Mouse (Mus musculus) forebrain, embryonic 11.5 days (tissue): ENCODE data around the gene Tifa. TPM values are rescaled to one million over a fixed set of nuclear protein-coding genes. Genes with fewer than 3 reads are reported as not detected.
A peak's percentile ranks its signal among the peaks of the same experiment; 100 is the strongest.

Source experiments
- ATAC-seq: fragments of 200-750 bp; cut with Nextera tagmentation; replicated peaks from 2 replicates; pipeline ENCODE4 v1.8.0; 2017; ENCODE audit warnings: moderate TSS enrichment; ENCODE audit not compliant: low FRiP score
- DNase-seq: peaks from one replicate; pipeline ENCODE4 v3.0.0-alpha.2; 2017; ENCODE audit warnings: low spot score
- H3K27ac ChIP-seq: fragments of 300-500 bp; sonication (generic); 2 replicates; pipeline ENCODE4 v1.5.1; 2014; ENCODE audit warnings: low read depth, low read length
- H3K27me3 ChIP-seq: fragments of 300-500 bp; sonication (generic); 2 replicates; pipeline ENCODE4 v1.6.1; 2014; ENCODE audit warnings: mild to moderate bottlenecking, low read length, mixed read lengths; ENCODE audit not compliant: control insufficient read depth, insufficient read depth
- H3K36me3 ChIP-seq: fragments of 300-500 bp; sonication (generic); 2 replicates; pipeline ENCODE4 v1.6.1; 2014; ENCODE audit warnings: mild to moderate bottlenecking, low read length, moderate library complexity, mixed read lengths; ENCODE audit not compliant: control insufficient read depth, insufficient read depth
- H3K4me1 ChIP-seq: fragments of 300-500 bp; sonication (generic); replicated peaks from 2 replicates; pipeline ENCODE4 v1.6.1; 2014; ENCODE audit warnings: low read length, mixed read lengths; ENCODE audit not compliant: control insufficient read depth, insufficient read depth
- H3K4me2 ChIP-seq: fragments of 300-500 bp; sonication (generic); 2 replicates; pipeline ENCODE4 v1.6.1; 2014; ENCODE audit warnings: low read depth, mild to moderate bottlenecking, low read length, moderate library complexity, mixed read lengths; ENCODE audit not compliant: severe bottlenecking
- H3K4me3 ChIP-seq: fragments of 300-500 bp; sonication (generic); 2 replicates; pipeline ENCODE4 v1.5.1; 2014; ENCODE audit warnings: low read depth, low read length
- H3K9ac ChIP-seq: fragments of 300-500 bp; sonication (generic); 2 replicates; pipeline ENCODE4 v1.6.1; 2014; ENCODE audit warnings: low read length
- H3K9me3 ChIP-seq: fragments of 300-500 bp; sonication (generic); 2 replicates; pipeline ENCODE4 v1.6.1; 2016; ENCODE audit warnings: low read length, mixed read lengths; ENCODE audit not compliant: control insufficient read depth
- WGBS: fragments of 180-500 bp; shearing (Covaris S2); extraction: QIAGEN DNeasy Blood & Tissue Kit; methylation state at CpG from one replicate; pipeline ENCODE4 v1.1.7; 2014; 5-methylcytosine and 5-hydroxymethylcytosine counted together
- polyA plus RNA-seq: library from polyadenylated mRNA; unstranded; fragments of >200 nt; fragmentation: Nextera tagmentation; extraction: Ambion mirVana; gene quantifications from 2 replicates; pipeline ENCODE4 v1.2.1, GENCODE M21; 2014

The Tifa gene
- polyA plus RNA-seq, 1 experiment from 2014 or later, result 3.2 TPM

- H3K4me3 ChIP-seq, result peak overlapping the region; percentile 91
- peak overlapping the region; percentile 73 for H3K4me2 ChIP-seq
- peak overlapping the region; percentile 89 for H3K9ac ChIP-seq
- H3K36me3 ChIP-seq, result no peaks in the 10 kb centered on the region
- DNase-seq (no peak), ATAC-seq (no peak; the same call in 1 of the 2 replicates)
- H3K4me1 ChIP-seq, result peaks cover 5% of the 10 kb centered on the region; the same call in 1 of the 2 replicates
- no peaks in the 10 kb centered on the region for H3K9me3 ChIP-seq
- WGBS, result 0% methylated on average over 17 of the region's 17 CpGs
- peak overlapping the region; percentile 74 for H3K27ac ChIP-seq
- no peaks in the 10 kb centered on the region for H3K27me3 ChIP-seq
These were observed 47.2 kb downstream of the Tifa start for GRCm38 (mm10) chr3:127836798-127837153.

DNA sequence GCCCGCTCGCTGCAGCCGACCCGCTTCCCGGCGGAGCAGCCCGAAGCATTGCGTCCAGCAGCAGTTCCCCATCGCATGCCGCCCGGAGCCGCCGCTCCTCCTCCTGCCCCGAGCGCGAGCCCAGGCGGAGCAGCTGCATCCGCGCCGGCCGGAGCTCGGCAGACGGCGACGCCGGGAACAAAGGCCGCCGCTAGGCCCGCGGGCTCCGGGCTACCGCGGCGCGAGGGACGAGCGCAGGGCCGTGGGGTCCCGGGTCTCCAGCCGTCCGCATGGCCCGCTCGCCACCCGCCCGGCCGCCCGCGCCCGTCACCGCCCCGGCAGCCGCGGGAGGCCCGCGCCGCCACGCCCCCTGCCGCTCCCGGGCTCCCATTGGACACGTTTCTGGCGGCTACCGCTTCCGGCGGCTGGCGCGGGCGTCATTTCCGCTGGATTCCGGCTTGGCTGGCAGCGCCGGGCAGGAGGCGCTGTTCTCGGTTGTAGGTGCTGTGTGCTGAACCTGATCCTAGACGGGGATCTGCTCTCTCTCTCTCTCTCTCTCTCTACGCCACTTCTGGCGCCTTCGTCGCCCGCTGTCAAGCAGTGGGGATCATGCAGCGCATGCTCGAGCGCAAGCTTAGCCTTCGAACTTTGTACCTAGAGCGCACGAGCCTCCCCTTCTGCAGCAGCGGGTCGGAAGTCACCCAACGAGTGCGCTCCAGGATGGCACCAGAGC, 47.7 kb downstream of the Tifa start, which contains the start of gene Ap1ar:
Gene Ap1ar (minus strand): TSS at position 370 of the 712 bp plus-strand sequence.
- peak within 1 kb of the TSS; percentile 91 for H3K4me3 ChIP-seq
- H3K9me3 ChIP-seq, result no peaks in the 10 kb centered on the region
- peak; percentile 97 for ATAC-seq
- H3K36me3 ChIP-seq, result no peaks in the 10 kb centered on the region
- peak; percentile 98 for DNase-seq
- H3K27me3 ChIP-seq, result no peaks in the 10 kb centered on the region
- H3K27ac ChIP-seq, result peak within 1 kb of the TSS; percentile 74
- H3K9ac ChIP-seq, result peak within 1 kb of the TSS; percentile 89
- peak within 1 kb of the TSS; percentile 73 for H3K4me2 ChIP-seq
- H3K4me1 ChIP-seq, result peaks cover 5% of the 10 kb centered on the region; the same call in 1 of the 2 replicates
- WGBS, result under 1% methylated on average over 81 of the region's 89 CpGs

GRCm38 (mm10) chr3:127837972-127838644, 48.5 kb downstream of the Tifa start:
- no peaks in the 10 kb centered on the region for H3K9me3 ChIP-seq
- H3K4me1 ChIP-seq, result peaks cover 5% of the 10 kb centered on the region; the same call in 1 of the 2 replicates
- H3K9ac ChIP-seq, result peak overlapping the region; percentile 89
- no peaks in the 10 kb centered on the region for H3K27me3 ChIP-seq
- peak overlapping the region; percentile 91 for H3K4me3 ChIP-seq
- WGBS, result 31% methylated on average over 8 of the region's 8 CpGs
- H3K4me2 ChIP-seq, result peak overlapping the region; percentile 47
- H3K27ac ChIP-seq, result peak overlapping the region; percentile 55
- peak; percentile 16 for ATAC-seq
- no peaks in the 10 kb centered on the region for H3K36me3 ChIP-seq
- DNase-seq, result no peak

DNA sequence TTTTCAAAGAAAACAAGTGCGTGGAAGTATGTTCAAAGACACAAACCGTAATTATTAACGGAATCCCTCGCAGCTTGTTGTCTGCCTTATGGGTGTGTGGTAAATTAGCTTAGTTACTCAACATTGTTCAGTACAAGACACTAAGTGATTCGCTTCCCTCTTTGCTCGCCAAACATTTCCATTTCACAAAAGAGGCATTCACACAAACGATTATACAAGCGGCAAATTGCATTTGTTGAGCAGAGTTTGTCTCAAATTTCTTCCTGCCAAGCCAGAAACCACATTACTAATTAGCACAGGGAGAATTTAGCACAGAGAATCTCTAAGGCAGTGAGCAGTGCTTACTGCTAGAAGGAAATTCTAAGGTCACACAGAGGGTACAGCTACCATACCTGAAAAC, 52.3 kb downstream of the Tifa start:
- no peak for DNase-seq

GRCm38 (mm10) chr3:127843324-127843940, 53.8 kb downstream of the Tifa start:
- Histone ChIP-seq H3K27ac (no peak overlapping the region), H3K4me1 (no peaks in the 10 kb centered on the region), H3K36me3 (no peaks in the 10 kb centered on the region), H3K27me3 (no peaks in the 10 kb centered on the region), H3K9ac (no peak overlapping the region), H3K4me3 (no peak overlapping the region), H3K4me2 (no peak overlapping the region), H3K9me3 (no peaks in the 10 kb centered on the region)
- ATAC-seq, result no peak
- 93% methylated on average over 2 of the region's 2 CpGs for WGBS
- no peak for DNase-seq

More for the DNA sequence above, 52.3 kb downstream of the Tifa start:
- ATAC-seq, result no peak
- H3K4me3 ChIP-seq, result no peak overlapping the region
- H3K27me3 ChIP-seq, result no peaks in the 10 kb centered on the region
- no peaks in the 10 kb centered on the region for H3K9me3 ChIP-seq
- no peak overlapping the region for H3K9ac ChIP-seq
- H3K4me1 ChIP-seq, result no peaks in the 10 kb centered on the region
- H3K4me2 ChIP-seq, result no peak overlapping the region
- no peaks in the 10 kb centered on the region for H3K36me3 ChIP-seq
- H3K27ac ChIP-seq, result no peak overlapping the region
- 73% methylated on average over 8 of the region's 8 CpGs for WGBS

- DNase-seq (no peak), ATAC-seq (no peak)
- Histone ChIP-seq H3K27me3 (no peaks in the 10 kb centered on the region), H3K9me3 (no peaks in the 10 kb centered on the region), H3K4me2 (no peak overlapping the region), H3K4me1 (no peaks in the 10 kb centered on the region), H3K9ac (no peak overlapping the region), H3K4me3 (no peak overlapping the region), H3K36me3 (no peaks in the 10 kb centered on the region), H3K27ac (no peak overlapping the region)
- WGBS, result 82% methylated on average over 5 of the region's 5 CpGs
These were observed 54.3 kb downstream of the Tifa start for GRCm38 (mm10) chr3:127843941-127844327.

GRCm38 (mm10) chr3:127848088-127848808, 58.6 kb downstream of the Tifa start:
- Histone ChIP-seq H3K4me3 (no peak overlapping the region), H3K9me3 (no peaks in the 10 kb centered on the region), H3K27ac (no peak overlapping the region), H3K36me3 (no peaks in the 10 kb centered on the region), H3K9ac (no peak overlapping the region), H3K4me2 (no peak overlapping the region), H3K27me3 (no peaks in the 10 kb centered on the region), H3K4me1 (no peaks in the 10 kb centered on the region)
- DNase-seq, result peak; percentile 34
- WGBS, result 90% methylated on average over 11 of the region's 11 CpGs
- no peak for ATAC-seq

- no peaks in the 10 kb centered on the region for H3K27me3 ChIP-seq
These were observed 60.3 kb downstream of the Tifa start for GRCm38 (mm10) chr3:127849922-127850321.

More at GRCm38 (mm10) chr3:127849922-127850321, 60.3 kb downstream of the Tifa start:
- no peak for DNase-seq
- Histone ChIP-seq H3K27ac (no peak overlapping the region), H3K36me3 (no peaks in the 10 kb centered on the region), H3K9ac (no peak overlapping the region), H3K4me3 (no peak overlapping the region), H3K4me1 (no peaks in the 10 kb centered on the region; the same call in 1 of the 2 replicates), H3K4me2 (no peak overlapping the region), H3K9me3 (no peaks in the 10 kb centered on the region)
- WGBS, result 82% methylated on average over 5 of the region's 5 CpGs
- ATAC-seq, result no peak
